Mouse (Mus musculus) splenic B cell, adult 2 months (primary cell): ENCODE data around the gene Syngap1.

Experiments used
- DNase-seq: peaks from one replicate; pipeline ENCODE4 v3.0.0-alpha.2; 2011; ENCODE audit warnings: low read depth, low spot score
- H3K27me3 ChIP-seq: 2 replicates; pipeline ENCODE4 v1.6.1; 2012; ENCODE audit warnings: mild to moderate bottlenecking, low read length, moderate library complexity, mixed read lengths; ENCODE audit not compliant: control insufficient read depth, poor library complexity, insufficient read depth, severe bottlenecking
- H3K36me3 ChIP-seq: 2 replicates; pipeline ENCODE4 v1.6.1; 2012; ENCODE audit warnings: mild to moderate bottlenecking, low read length, moderate library complexity, mixed read lengths; ENCODE audit not compliant: control insufficient read depth, poor library complexity, insufficient read depth, severe bottlenecking

The Syngap1 gene

GRCm38 (mm10) chr17:26979426-26979825, 38.4 kb downstream of the Syngap1 start:
- Histone ChIP-seq H3K27me3 (no peaks in the 10 kb centered on the region), H3K36me3 (peaks cover 6% of the 10 kb centered on the region)
- peak; percentile 92 for DNase-seq

- DNase-seq: no peak
- no peaks in the 10 kb centered on the region for H3K27me3 ChIP-seq
- H3K36me3 ChIP-seq: peaks cover 2% of the 10 kb centered on the region
These were observed 40.0 kb downstream of the Syngap1 start for GRCm38 (mm10) chr17:26981050-26981449.

GRCm38 (mm10) chr17:26983382-26983781, 42.3 kb downstream of the Syngap1 start:
- Histone ChIP-seq H3K36me3 (no peaks in the 10 kb centered on the region), H3K27me3 (no peaks in the 10 kb centered on the region)
- DNase-seq: no peak

- DNase-seq: no peak
- Histone ChIP-seq H3K36me3 (no peaks in the 10 kb centered on the region), H3K27me3 (no peaks in the 10 kb centered on the region)
These were observed 44.6 kb downstream of the Syngap1 start for GRCm38 (mm10) chr17:26985503-26986179.

GRCm38 (mm10) chr17:26990521-26990920, 49.5 kb downstream of the Syngap1 start:
- Histone ChIP-seq H3K27me3 (no peaks in the 10 kb centered on the region), H3K36me3 (no peaks in the 10 kb centered on the region)
- no peak for DNase-seq

- Histone ChIP-seq H3K36me3 (no peaks in the 10 kb centered on the region), H3K27me3 (no peaks in the 10 kb centered on the region)
- no peak for DNase-seq
These were observed 53.4 kb downstream of the Syngap1 start for GRCm38 (mm10) chr17:26994410-26994809.

GRCm38 (mm10) chr17:26995006-26995405, 54.0 kb downstream of the Syngap1 start:
- H3K27me3 ChIP-seq: no peaks in the 10 kb centered on the region
- DNase-seq: no peak
- no peaks in the 10 kb centered on the region for H3K36me3 ChIP-seq

- no peak for DNase-seq
- H3K27me3 ChIP-seq: no peaks in the 10 kb centered on the region
- no peaks in the 10 kb centered on the region for H3K36me3 ChIP-seq
These were observed 54.5 kb downstream of the Syngap1 start for GRCm38 (mm10) chr17:26995562-26995961.

- no peaks in the 10 kb centered on the region for H3K36me3 ChIP-seq
- DNase-seq: no peak
- no peaks in the 10 kb centered on the region for H3K27me3 ChIP-seq
These were observed 56.6 kb downstream of the Syngap1 start for GRCm38 (mm10) chr17:26997661-26998060.

GRCm38 (mm10) chr17:26998283-26998682, 57.2 kb downstream of the Syngap1 start:
- no peak for DNase-seq
- H3K27me3 ChIP-seq: no peaks in the 10 kb centered on the region
- no peaks in the 10 kb centered on the region for H3K36me3 ChIP-seq

- no peaks in the 10 kb centered on the region for H3K27me3 ChIP-seq
- peak; percentile 19 for DNase-seq
- no peaks in the 10 kb centered on the region for H3K36me3 ChIP-seq
These were observed 58.9 kb downstream of the Syngap1 start for GRCm38 (mm10) chr17:26999996-27000395.

GRCm38 (mm10) chr17:27001151-27001550, 60.1 kb downstream of the Syngap1 start:
- no peaks in the 10 kb centered on the region for H3K36me3 ChIP-seq
- peak; percentile 78 for DNase-seq
- H3K27me3 ChIP-seq: no peaks in the 10 kb centered on the region

GRCm38 (mm10) chr17:27001889-27002288, 60.8 kb downstream of the Syngap1 start:
- Histone ChIP-seq H3K36me3 (no peaks in the 10 kb centered on the region), H3K27me3 (no peaks in the 10 kb centered on the region)
- DNase-seq: peak; percentile 74

GRCm38 (mm10) chr17:27004431-27004830, 63.4 kb downstream of the Syngap1 start:
- peak; percentile 73 for DNase-seq
- no peaks in the 10 kb centered on the region for H3K27me3 ChIP-seq
- H3K36me3 ChIP-seq: no peaks in the 10 kb centered on the region

GRCm38 (mm10) chr17:27004903-27005485, 63.9 kb downstream of the Syngap1 start:
- no peak for DNase-seq
- no peaks in the 10 kb centered on the region for H3K27me3 ChIP-seq
- H3K36me3 ChIP-seq: no peaks in the 10 kb centered on the region

GRCm38 (mm10) chr17:27005644-27006043, 64.6 kb downstream of the Syngap1 start:
- Histone ChIP-seq H3K36me3 (no peaks in the 10 kb centered on the region), H3K27me3 (no peaks in the 10 kb centered on the region)
- no peak for DNase-seq
